Mouse (Mus musculus): ENCODE measurements around the gene Fpgs. TPM values are rescaled to one million over a fixed set of nuclear protein-coding genes. Genes with fewer than 3 reads are reported as not detected.

Gene Fpgs
- total RNA-seq (2022): 1 to 10 TPM; 5.5 to 6.0 (median 5.8) TPM

DNA sequence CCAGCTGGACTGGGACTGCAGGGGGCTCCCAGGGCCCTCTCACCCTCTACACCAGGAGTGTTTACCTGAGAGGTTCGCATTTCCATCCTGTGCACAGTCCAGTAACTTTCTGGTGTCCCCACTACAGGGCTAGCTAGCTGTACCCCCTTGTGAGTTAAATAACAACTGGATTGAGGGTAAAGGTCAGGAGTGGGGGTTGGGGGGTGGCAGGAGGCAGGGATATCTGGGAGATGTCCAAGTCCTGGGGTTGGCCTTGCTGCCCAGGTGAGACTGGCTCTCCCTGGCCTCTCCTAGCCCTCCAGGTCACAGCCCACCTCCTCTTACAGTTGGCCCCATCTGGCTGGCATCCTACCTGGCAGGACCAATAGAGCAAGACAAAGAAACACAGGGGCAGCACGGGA, at the start of gene Fpgs:
Fpgs (minus strand) TSS at position 125 of the 401 bp plus-strand sequence.
- no peak for DNase-seq (ENCODE audit: low spot score)

GRCm38 (mm10) chr2:32752181-32752580, 48.2 kb upstream of the Fpgs start:
- DNase-seq (ENCODE audit: low spot score): no peak

DNA sequence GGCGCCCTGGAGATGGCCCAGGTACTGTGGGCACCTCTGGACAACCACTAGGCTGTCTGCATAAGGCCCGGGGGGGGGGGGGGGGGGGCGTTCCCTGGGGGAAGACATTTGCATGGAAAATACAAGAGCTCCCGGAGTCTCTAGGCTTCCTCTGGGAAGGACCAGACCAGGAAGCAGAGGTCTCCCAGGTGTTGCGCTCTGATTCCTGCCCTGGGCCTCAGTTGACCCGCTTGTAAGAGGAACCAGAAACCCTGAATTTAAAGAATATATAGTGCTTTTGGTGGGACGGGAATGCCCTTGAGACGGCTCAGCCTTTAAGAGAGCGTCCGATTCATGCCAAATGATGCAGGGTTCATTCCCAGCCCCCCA, 47.7 kb upstream of the Fpgs start:
- DNase-seq (ENCODE audit: low spot score): no peak

- DNase-seq (ENCODE audit: low spot score): no peak
Measured at GRCm38 (mm10) chr2:32750887-32751664, 47.1 kb upstream of the Fpgs start.

GRCm38 (mm10) chr2:32750199-32750598, 46.3 kb upstream of the Fpgs start:
- no peak for DNase-seq (ENCODE audit: low spot score)

GRCm38 (mm10) chr2:32749082-32749481, 45.1 kb upstream of the Fpgs start:
- no peak for DNase-seq (ENCODE audit: low spot score)

DNA sequence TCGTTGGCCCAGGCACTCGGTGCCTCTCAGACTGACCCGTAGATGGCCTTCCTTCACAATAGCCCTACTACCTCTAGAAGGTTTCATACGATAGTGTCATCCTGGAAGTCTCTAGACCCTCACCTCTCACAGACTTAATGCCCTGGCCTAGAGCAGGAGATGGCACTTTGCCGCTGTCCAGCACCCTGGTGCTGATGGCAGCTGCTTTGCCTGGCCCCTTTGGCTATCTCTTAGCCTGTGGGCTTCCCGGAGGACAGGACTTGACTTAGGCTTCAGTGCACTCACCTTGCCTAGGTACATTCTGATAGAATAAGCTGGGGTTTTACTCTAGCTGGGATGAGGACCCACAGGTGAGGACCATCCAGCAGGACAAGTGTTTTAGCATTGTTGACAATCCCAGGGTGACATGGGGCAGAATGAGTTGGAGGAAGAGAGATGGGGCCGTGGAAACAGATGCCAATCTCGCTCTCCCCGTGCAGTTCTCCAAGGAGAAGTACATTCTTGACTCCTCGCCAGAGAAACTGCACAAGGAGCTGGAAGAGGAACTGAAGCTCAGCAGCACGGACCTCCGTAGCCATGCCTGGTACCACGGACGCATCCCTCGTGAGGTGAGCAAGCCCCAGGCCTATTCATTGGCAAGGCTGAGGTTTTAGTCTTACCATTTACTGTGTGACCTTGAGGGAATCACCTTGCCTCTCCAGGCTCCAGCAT, 40.5 kb upstream of the Fpgs start:
- no peak for DNase-seq (ENCODE audit: low spot score)

- DNase-seq (ENCODE audit: low spot score): no peak
Measured at GRCm38 (mm10) chr2:32742173-32742531, 38.2 kb upstream of the Fpgs start.

GRCm38 (mm10) chr2:32741273-32742172, 37.6 kb upstream of the Fpgs start:
- no peak for DNase-seq (ENCODE audit: low spot score)

DNA sequence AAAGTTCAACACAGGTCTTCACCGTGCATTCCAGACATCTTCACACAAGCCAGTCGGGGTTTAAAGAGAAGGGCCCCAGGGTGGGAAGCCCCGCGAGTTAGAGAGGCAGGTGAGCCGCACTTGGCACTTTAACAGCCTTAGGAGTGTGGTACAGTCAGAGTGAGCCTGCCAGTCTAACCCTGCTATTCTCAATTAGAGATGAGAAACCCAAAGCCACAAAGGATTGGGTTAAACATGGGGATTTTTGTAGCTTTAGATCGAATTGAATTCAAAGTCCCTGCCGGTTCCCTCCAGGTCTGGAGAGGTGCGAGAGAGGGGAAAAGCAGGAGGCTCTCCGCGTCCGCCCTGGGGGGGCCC, 36.9 kb upstream of the Fpgs start, which contains the start of gene 6330409D20Rik:
6330409D20Rik (minus strand) TSS at position 101 of the 357 bp plus-strand sequence.
- DNase-seq (ENCODE audit: low spot score): no peak

GRCm38 (mm10) chr2:32739311-32739710, 35.4 kb upstream of the Fpgs start:
- no peak for DNase-seq (ENCODE audit: low spot score)

DNA sequence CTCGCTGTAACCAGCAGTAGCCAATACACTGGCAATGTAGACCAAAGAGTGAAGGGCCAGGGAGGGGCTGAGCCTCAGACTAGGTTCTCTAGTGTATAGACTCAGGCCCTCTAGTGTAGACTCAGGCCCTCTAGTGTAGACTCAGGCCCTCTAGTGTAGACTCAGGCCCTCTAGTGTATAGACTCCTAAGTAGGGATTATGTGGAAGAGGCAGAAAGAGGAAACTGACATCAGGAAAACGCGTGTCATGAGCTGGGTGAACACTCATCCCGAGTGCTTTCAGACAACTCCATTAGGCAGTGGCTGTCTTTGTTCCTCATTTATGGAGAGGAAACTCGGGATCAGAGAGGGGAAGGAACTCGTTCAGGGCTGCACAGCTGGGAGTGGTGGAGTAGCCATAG, 33.1 kb upstream of the Fpgs start:
- no peak for DNase-seq (ENCODE audit: low spot score)

DNA sequence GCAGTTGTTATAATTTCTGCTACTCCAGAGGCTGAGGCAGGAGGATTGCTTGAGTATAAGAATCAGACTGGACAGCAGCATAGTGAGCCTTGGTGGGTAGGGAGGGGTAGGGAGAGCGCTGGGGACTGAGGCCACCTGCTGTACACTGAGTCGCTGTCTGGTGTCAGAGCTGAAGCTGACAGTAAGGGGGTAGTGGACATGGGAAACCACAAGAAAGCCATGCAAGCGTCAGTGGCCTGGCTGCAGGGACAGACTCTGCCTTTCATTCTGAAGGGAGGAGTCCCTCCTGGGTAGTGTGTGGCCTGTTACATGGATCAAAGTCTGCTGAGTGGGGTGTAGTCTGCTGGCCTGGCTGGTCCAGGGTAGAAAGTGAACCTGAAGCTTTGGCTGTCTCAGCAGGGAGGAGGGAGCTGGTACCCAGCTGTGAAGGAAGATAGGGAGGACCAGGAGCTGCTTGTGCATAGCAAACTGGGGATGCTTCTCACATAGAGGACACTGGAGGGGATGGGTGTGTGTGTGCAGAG, 32.4 kb upstream of the Fpgs start:
- no peak for DNase-seq (ENCODE audit: low spot score)

DNA sequence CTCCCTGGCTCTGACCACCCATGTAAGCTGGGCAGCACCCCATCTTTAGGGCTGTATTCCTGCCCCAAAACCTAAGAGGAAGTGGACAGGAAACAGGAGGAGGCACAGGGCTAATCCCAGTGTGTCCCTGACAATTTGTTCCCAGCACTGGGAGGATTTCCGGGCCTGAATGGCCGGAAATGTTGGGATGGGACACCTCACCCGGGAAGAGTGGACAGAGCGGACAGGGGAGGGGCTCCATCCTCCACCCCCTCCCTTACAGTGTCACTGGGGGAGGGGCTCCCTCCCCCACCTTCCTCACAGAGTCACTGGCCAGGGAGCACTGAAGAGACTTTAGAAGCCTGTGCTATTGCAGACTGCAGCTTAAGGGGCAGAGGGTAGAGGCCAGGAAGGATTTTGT, 31.0 kb upstream of the Fpgs start:
- DNase-seq (ENCODE audit: low spot score): peak; percentile 90

DNA sequence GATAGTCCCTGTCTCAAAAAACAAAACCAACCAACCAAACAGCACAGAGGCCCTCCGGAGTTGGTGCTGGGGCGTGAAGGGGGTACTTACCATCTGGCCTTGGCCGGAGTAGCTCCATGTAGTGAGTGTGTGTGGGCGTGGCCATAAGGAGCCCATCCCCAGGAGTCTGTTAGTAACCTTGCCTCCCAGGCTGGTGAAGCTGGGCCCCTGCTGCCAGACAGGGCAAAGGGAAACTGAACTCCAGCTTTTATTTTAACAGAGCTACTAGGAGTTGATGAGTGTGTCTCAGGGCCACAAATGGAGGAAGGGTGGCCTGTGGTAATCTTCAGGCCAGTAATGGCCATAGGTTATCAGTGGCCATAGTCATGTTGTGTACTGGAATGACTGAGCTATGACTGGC, 30.5 kb upstream of the Fpgs start:
- DNase-seq (ENCODE audit: low spot score): no peak

- DNase-seq (ENCODE audit: low spot score): peak; percentile 53
Measured at GRCm38 (mm10) chr2:32732695-32733094, 28.8 kb upstream of the Fpgs start.

DNA sequence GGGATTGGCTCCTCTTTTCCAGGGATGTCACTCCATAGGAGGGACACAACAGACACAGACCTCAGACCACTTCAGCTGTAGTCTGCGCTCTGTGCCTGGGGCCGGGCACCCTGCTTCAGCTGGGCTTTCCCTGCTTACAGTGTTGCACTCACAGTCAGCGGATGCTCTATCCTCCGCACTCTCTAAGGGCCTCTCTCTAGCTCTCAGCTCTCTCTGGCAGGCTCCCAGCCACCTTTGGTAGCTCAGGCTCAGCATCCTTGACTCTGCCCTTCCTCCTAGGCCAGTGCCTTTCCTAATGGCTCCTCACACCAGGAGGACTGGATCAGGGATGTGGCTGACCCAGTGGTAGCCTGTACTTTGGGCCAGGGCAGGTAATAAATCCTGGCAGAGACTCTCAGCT, 28.0 kb upstream of the Fpgs start:
- DNase-seq (ENCODE audit: low spot score): no peak

DNA sequence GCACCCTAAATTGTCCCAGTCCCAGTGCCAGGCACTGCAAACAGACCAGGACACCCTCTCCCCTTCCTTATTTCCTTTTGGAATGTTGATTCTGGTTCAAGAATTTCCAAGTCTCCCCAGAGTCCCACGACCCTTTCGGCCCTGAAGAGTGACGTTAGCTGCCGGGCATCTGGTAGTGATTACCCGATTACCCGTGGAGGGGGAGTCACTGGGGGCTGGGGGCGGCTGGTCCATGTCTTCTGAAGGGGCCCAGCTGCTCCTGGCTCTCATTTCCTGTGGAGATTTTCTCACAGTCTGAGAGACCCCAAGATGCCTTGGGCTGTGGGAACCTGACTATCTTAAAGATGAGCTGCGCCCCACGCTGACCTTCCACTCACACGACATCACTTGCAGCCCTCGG, 26.9 kb upstream of the Fpgs start:
- no peak for DNase-seq (ENCODE audit: low spot score)

GRCm38 (mm10) chr2:32729547-32729946, 25.6 kb upstream of the Fpgs start:
- DNase-seq (ENCODE audit: low spot score): no peak

DNA sequence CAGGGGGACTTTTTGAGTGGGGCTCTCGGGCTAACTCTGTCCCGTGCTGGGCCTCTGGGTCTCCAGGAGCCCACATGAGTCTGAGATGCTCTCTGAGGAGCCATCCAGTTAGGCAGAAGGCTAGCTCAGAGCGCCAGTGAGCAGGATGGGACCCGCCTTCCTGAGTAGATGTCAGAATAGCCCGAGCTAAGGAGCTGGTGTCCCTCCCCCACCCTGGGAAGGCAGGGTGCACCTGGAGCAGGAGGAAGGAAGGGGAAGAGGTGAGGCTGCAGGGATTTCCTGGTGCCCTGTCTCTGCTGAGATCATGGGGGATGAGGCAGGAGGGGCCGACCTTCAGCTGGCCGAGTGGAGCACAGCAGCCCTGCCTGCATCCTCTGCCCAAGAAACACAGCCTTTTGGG, 24.5 kb upstream of the Fpgs start:
- DNase-seq (ENCODE audit: low spot score): peak; percentile 85

DNA sequence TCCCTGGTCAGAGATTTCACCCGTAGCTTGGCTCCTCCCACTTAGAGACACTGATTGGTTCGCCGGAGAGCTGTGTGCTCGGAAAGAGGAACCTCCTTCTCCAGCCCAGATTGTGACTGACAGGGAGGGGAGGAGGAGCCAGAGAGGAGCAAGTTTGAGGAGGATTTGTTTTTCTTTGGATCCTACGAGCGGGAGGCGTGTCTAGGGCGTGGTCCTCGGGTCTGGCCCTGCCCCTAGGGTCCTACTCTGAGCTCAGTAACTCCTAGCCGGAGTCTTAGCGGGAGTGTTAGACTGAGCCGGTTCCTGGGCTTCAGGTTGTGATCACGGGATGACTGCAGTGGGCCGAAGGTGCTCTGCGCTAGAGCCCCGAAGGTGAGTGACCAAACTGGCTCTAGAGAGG, 23.5 kb upstream of the Fpgs start:
- peak; percentile 97 for DNase-seq (ENCODE audit: low spot score)

All from heart, adult 8-10 months (tissue).